Mouse (Mus musculus) small intestine, adult 10 weeks (tissue): ENCODE results near the gene Gm47969. TPM values are rescaled to one million over a fixed set of nuclear protein-coding genes. Genes with fewer than 3 reads are reported as not detected.

Experiments used
- polyA plus RNA-seq: library from polyadenylated mRNA; stranded (reverse); fragments of 350-450 nt; fragmentation: Illumina TruSeq; extraction: RNeasy Lipid Tissue Mini Kit (QIAGEN cat#74804); gene quantifications from one replicate; pipeline ENCODE4 v1.2.3, GENCODE M21; 2014; ENCODE audit warnings: low replicate concordance

The Gm47969 gene
- polyA plus RNA-seq, result not detected

DNA sequence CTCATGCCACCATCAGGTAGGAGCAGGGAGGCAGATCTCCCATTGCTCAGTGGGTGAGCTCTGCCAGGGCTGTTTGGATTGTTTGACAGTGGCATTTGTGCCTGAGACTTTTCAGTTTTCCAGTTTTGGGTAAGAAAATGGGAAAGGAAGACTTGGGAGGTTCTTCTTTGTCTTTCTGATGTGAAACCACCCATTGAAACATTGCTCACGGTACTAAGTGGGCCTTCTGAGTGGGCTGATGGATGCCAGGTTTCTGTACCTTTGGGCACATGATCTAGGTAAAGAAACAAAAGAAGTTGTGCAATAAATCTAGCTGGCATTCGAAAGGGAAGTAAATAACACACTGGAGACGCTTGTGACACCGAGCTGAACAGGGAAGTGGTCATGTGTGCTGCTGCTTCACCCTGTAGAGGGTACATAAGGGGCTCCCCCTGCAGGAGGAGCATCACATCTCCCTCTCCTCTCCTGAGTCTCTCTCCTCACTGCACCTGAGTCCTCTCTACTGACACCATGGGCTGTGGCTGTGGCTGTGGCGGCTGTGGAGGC lies at the start of gene Gm47969:
Gm47969 (plus strand) TSS at position 51 of the 546 bp plus-strand sequence.

DNA sequence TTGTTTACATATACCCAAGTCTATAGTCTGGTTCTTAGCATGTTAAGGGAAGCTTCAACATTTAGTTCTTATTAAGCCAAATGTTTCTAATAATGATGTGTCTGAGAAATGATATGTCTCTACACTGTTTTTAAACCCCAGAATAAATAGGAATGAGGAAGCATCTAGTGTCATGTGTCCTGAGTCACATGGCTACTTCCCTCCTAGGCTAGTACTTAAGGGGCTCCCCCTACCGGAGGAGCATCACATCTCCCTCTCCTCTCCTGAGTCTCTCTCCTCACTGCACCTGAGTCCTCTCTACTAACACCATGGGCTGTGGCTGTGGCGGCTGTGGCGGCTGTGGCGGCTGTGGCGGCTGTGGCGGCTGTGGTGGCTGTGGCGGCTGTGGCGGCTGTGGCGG lies 44.4 kb upstream of the Gm47969 start, which contains the start of gene Gm47959:
Gm47959 (plus strand) TSS at position 243 of the 400 bp plus-strand sequence.

DNA sequence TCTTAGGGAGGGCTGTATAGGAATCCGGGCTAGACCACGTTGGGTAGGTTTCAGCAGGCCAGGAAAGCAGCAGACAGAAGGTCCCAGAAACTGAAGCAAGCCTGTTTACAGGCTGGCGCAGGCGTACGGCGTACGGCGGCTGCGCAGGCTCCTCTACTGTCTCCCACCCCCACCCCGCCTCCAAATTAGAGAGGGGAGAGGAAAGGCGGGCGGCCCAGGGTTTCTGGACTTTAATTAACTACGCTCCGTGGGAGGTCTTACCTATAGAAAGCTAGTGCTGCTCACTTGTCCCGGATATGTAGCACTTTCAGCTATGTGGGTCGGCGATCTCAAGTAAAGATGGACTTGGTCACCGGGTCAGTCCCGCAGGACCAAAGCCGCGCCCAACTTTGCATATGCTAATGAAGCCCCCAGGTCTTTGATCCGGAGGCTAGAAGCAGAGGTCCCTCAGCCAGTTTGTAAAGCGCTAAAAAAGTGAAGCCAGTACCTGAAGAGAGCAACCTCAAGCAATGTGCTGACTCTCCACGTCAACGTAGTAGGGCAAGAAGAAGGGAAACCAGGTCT lies 6.5 kb upstream of the Gm47969 start, which contains the start of gene Slc19a3:
Slc19a3 (minus strand) TSS at position 340 of the 564 bp plus-strand sequence.

DNA sequence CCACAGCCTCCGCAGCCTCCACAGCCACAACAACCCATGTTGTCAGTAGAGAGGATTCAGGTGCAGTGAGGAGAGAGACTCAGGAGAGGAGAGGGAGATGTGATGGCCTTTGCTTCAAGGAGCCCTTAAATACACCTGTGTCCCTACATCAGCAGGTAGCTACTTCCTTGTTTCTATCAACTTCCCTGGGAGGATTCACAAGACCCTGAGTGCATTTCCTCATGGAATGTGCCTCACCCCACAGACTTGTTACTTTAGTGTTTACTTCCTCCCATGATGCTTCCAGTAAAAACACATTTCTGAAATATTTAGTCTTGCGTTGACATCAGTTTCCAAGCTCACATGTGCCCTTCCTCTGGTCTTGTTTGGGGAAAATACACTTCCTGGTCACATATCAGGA lies 2.4 kb upstream of the Gm47969 start, which contains the start of gene Krtap28-10:
Krtap28-10 (minus strand) TSS at position 101 of the 400 bp plus-strand sequence.

DNA sequence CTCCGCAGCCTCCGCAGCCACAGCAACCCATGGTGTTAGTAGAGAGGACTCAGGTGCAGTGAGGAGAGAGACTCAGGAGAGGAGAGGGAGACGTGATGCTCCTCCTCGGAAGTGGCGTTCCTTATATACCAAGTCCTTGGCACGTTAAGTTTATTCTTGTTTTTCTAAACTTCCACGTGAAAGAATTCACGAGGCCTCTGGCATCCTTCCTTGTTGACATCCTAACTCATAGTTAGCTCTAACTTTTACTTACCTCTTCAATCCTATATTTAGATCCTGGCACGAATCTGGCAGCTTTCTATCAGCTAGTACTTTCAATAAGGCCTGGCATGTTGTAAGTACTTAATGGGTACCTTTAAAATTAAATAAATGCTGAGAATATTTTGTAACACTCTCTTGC lies 14.5 kb downstream of the Gm47969 start, which contains the start of gene A030005K14Rik:
A030005K14Rik (minus strand) TSS at position 101 of the 400 bp plus-strand sequence.

DNA sequence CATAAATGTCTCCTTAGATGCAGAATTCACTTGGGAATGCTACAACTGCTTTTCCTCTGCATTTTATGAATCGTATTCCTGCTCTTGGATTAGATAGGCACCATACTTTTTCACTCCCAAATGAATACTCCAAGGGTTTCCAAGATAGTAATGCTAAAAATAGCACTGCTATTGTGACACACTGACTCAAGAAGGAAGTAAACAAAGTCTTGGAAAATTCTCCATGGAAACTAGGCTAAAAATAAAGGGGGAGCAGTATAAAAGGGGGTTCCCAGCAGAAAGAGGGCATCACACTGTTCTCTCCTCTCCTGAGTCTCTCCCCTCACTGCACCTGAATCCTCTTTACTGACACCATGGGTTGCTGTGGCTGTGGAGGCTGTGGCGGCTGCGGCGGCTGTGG lies 15.9 kb downstream of the Gm47969 start, which contains the start of gene Krtap28-13:
Krtap28-13 (plus strand) TSS at position 288 of the 400 bp plus-strand sequence.

Other genes starting within 250 kb of the Gm47969 start
- gene Agfg1, start 205.4 kb upstream of the Gm47969 start, polyA plus RNA-seq, result 110 TPM
- 3.6 TPM for gene A030005L19Rik, start 131.6 kb upstream of the Gm47969 start, polyA plus RNA-seq
- gene A030014E15Rik, start 120.0 kb upstream of the Gm47969 start, polyA plus RNA-seq, result not detected
- gene Gm6217, start 113.5 kb upstream of the Gm47969 start, polyA plus RNA-seq, result not detected
- gene A030003K21Rik, start 101.5 kb upstream of the Gm47969 start, polyA plus RNA-seq, result not detected
- not detected for gene Gm7544, start 88.9 kb upstream of the Gm47969 start, polyA plus RNA-seq
- not detected for gene Gm47955, start 84.6 kb upstream of the Gm47969 start, polyA plus RNA-seq
- not detected for gene Gm47959, start 44.4 kb upstream of the Gm47969 start, polyA plus RNA-seq
- gene Slc19a3, start 6.5 kb upstream of the Gm47969 start, polyA plus RNA-seq, result 37.9 TPM
- gene Krtap28-10, start 2.5 kb upstream of the Gm47969 start, polyA plus RNA-seq, result not detected
- not detected for gene A030005K14Rik, start 14.4 kb downstream of the Gm47969 start, polyA plus RNA-seq
- not detected for gene Krtap28-13, start 16.0 kb downstream of the Gm47969 start, polyA plus RNA-seq
- gene Ccl20, start 71.8 kb downstream of the Gm47969 start, polyA plus RNA-seq, result 13.9 TPM
- gene Daw1, start 114.8 kb downstream of the Gm47969 start, polyA plus RNA-seq, result not detected